Mouse (Mus musculus) embryo, embryonic 11 days (tissue): ENCODE results near the gene Arhgap32.
A peak's percentile ranks its signal among the peaks of the same experiment; 100 is the strongest.
"Not testable (repeated sequence)": the region's sequence is repeated elsewhere in the genome, so short reads cannot be mapped to it uniquely, and the experiment has no call there.

Source experiments
- DNase-seq: peaks from one replicate; pipeline ENCODE4 v3.0.0-alpha.2; 2015

Arhgap32 gene

DNA sequence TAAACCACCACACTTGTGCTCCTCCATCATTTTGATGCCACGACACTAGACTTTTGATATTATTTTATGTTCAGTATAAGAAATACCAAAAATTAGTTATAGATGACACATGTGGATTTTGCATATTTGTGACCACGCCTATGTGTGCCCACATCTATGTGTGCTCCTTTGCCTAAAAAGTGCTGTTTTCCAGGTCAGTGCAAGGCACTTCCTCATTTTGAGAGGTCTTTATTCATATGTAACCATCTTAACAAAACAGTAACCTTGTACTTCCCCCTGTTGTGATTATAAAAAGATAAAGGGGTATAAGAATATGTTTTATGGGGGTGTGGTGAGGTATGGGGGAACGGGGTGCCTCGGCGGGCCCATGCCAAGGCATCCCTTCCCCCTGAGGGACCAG lies 22.7 kb downstream of the Arhgap32 start:
- DNase-seq, result no peak

DNA sequence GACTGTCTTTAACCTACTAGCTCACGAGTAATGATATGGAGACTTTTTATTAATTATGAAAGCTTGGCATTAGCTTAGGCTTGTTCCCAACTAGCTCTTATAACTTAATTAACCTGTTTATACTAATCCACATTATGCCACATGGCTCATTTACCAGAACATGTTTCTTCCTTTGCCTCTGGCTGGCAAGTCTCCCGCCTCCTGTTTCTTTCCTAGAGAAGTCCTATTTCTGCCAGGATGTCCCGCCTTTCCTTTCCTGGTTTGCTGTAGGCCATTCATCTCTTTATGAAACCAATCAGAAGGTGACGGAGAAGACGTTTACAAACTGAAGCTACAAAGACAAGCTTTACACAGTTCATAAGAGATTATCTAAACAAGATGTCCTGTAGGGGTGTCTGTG lies 23.7 kb downstream of the Arhgap32 start:
- no peak for DNase-seq

DNA sequence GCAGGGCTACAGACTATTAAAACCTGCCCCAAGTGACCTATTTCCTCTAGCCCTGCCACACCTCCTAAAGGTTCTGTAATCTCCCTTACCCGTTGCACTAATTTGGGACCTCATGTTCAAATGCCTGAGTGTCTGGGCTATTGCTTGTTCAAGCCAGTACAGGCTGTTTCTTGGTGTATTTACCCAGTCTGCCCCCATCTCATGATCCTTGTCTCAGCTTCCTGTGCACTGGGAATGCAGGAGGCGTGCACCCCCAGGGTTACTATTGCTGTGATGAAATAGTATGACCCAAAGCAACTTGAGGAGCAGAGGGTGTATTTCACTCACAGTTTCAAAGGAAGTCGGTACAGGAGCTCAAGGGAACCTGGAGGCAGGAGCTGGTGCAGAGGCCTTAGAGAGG lies 26.9 kb downstream of the Arhgap32 start:
- no peak for DNase-seq

DNA sequence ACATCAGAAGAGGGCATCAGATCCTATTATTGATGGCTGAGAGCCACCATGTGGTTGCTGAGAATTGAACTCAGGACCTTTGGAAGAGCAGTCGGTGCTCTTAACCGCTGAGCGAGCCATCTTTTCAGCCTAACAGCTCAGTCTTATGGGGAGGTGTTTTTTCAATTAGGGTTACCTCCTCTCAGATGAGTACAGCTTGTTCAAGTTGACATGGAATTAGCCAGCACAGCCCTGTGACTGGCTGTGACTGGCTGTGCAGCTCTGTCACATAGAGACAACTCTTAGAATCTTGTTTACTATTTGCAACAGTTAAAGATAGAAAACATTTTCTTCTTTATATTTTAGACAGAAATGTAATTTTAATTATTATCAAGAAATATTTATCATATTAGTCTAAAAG lies 27.5 kb downstream of the Arhgap32 start:
- no peak for DNase-seq

DNA sequence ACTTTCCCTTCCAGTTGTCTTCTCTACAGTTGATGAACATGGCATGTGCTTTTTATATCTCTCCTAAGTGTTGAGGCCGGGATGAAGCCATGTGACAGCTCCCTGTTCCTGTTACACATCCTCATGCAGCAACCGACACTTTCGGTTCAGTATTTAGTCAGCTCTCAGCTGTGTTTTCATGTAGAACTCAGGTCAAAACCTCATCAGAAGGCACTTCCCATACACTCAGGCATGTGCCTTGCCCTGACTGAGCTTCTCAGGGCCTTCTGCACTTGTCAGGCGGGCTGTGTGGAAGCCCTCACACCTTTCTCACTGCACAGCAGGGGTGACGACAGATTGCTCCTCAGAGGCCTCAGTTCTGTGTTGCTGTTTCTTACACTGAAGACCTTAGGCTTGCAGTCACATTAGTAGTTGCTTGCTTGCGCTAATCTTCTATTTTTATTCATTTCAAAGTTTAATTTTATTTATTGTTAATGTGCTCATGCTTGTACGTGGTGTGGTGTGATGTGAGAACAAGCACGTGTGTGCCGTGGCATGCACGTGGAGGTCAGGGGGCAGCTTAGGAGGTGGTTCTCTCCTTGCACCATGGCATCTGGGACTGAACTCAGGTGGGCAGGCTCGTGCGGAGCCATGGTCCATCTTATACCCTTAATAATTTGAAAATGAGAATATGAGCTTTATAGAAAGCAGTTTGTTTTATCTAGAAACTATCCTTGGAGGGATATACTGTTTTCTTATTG lies 30.5 kb downstream of the Arhgap32 start:
- no peak for DNase-seq

DNA sequence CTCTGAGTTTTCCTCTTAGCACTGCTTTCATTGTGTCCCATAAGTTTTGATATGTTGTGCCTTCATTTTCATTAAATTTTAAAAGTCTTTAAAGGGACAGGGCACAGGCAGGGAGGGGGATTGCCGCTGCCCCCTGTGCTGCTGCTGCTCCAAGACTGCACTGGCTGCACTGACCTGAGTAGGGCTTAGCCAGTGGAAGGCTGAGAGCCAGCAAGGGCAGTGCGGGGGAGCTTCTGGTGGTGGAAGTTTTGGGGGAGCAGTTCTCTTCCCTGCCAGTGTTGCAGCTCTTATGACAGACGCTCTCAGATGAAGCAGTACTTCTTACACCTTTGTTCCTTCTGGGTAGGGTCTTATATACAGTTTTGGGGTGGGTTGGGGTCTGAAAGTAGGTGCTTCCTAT lies 33.3 kb downstream of the Arhgap32 start:
- no peak for DNase-seq

DNA sequence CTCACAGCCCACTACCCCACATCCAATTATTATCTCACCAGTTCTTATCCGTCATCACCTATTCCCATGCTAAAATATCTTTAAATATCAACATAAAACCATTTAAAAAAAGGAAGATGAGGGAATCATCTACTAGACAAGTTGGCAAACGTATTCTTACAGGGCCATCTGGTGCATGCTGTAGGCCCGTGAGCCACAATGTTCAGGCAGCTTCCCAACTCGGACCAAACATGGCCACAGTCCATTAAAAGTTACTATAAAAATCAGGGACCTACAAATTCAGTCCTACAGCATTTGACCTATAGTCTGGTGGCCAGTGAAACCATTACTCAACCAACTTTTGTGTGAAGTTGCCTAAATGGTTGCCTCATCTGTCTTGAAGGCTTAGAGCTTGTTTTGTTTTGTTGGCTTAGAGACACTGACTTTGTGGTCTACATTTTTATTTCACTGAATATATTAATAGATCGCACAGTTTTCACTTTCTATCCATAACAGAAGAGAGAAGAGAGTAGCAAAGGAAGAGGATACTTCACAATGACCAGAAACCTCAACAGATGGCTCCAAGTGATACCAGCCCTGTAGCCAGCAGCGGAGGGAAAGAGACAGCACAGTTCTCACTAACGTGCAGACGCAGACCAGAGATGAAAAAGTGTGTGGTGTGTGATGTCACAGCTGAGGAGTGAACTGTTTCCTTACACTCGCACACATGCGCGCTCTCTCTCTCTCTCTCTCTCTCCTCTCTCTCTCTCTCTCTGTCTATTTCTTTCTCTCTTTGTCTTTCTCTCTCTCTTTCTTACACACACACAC lies 34.1 kb downstream of the Arhgap32 start:
- no peak for DNase-seq

DNA sequence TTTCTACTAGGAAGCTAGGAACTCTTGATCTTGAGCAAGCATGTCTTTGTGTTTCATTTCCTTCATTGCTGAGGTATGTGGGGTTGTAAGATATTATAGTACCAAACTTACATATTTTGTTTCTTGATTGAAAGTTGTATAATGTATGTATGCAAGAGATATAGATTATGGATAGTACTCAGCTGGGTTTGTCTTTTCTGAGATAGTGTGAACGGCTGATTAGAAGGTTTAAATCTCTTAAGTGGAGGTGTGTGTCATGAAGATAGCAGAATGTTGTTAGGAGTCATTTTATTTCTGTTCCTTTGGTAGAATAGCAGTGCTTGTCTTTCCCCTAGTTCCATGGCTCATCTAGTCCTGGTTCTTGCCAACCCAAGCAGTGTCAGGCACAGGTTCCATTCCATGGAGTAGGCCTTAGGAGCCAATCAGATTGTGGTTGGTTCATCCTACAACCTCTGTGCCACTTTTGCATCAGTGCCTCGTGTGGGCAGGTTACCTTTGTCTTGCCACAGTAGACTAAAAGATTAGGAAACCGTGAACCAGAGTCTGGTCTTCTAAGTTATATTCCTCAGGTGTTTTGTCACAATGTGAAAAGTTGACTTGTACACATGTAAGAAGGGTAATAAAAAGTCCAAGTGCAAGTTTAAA lies 38.9 kb downstream of the Arhgap32 start:
- no peak for DNase-seq

DNA sequence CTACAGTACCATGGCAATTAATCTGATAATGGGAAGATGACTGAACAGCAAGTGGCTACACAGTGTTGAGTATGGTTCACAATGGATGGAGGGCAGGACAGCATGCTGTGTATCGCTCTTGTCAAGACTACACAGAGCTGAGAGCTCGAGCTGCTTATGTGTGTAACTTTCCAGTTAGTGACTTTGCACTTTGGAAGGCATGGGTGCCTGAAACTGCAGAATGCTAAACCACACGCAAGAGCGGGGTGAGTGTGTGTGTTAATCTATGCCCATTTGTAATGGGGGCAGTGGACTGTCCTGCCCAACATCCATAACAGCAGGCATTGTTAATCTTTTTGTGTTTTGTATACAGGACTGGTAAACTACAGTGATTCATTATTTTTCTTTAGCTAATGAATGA lies 40.8 kb downstream of the Arhgap32 start:
- no peak for DNase-seq

DNA sequence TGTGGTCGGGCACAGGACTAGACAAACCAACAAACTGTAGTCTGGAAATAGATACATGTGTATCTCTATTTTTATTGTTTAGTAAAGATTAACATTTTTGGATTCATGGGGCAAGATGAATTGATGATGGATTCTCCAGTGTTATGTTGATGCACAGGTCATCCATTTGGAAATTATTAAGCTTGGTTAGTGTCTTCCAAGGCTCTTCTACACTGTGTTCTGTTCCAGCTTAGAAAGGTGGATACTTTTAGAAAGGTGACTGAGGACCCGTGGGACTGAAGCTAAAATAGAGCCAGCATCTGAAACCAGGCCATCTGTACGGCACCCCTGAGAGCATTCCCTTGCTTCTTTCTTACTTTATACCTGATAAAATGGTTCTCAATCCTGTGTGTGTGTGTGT lies 41.3 kb downstream of the Arhgap32 start:
- no peak for DNase-seq

DNA sequence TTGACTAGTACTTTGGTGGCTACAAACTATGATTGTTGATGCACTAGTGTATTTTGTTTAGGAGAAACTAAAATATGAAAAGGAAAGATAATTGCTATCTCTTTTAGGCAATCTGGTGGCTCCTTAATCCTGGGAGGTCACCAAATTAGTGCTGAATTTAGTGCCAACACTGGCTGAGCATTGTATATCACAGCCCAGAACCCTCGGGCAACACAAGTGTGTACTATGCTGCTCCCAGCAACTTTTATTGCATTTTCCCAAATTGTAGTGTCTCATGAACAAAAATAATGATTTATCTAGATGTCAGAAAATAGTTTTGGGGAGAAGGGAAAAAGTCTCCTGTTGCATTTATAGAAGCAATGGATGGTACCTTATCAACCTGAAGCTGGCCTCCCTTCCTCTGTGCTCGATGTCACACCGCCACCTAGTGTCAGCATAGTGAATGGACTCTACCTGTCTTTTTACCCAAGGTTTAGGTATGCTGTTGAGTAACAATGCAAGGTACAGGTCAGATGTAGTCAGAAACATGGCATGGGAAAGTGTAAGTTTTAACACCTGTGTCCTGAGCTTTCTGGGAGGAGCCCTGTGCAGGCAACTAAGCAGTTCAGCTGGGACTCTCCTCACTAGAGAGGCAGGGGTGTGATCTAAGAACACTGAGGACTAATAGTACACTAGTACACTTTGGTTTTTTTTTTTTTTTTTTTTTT lies 43.1 kb downstream of the Arhgap32 start:
- DNase-seq, result peak; percentile 74

DNA sequence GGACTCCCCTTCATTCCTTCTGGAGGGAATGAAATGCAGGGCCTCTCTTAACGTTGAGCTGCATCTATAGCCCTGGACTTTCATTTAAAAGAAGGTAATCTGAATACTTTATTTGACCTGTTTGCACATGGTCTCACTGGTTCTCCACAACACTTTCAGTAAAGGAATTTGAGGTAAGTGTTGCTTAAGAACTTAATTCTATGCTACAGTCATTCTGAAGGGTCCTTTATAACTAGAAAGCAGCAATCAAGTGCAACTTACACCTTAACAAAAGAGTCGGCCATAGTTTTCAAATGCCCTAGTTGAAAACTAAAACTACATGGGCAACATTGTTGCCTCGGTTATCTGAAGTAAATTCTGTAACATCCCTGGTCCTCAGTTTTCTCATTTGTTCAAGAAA lies 43.8 kb downstream of the Arhgap32 start:
- no peak for DNase-seq

DNA sequence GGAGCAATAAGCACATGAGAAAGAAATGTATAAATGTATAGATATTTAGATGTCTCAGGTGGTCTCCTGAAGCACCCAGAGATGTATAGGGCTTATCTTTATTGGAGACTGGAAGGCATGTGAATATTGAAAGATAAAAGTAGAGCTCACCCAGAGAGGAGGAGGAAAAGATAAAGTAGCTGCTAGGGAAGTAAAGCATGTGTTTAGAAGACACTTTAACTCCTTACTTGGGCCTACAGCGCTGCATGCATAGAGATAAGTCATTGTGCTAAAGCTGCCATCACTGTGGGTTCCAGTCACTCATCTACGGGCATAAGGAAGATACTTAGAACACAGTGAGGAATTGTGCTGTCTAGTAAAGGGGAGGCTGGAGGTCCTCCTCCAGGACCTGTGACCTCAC lies 46.9 kb downstream of the Arhgap32 start:
- no peak for DNase-seq

DNA sequence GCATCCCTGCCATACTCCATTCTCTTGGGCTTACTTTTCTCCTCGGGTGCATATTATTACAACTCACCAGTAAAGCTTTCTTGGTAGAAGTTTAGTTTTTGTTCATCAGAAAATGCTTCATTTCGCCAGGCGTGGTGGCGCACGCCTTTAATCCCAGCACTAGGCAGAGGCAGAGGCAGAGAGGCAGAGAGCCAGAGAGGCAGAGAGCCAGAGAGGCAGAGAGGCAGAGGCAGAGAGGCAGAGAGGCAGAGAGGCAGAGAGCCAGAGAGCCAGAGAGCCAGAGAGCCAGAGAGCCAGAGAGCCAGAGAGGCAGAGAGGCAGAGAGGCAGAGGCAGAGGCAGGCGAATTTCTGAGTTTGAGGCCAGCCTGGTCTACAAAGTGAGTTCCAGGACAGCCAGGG lies 47.9 kb downstream of the Arhgap32 start:
- DNase-seq, result not testable (repeated sequence)

DNA sequence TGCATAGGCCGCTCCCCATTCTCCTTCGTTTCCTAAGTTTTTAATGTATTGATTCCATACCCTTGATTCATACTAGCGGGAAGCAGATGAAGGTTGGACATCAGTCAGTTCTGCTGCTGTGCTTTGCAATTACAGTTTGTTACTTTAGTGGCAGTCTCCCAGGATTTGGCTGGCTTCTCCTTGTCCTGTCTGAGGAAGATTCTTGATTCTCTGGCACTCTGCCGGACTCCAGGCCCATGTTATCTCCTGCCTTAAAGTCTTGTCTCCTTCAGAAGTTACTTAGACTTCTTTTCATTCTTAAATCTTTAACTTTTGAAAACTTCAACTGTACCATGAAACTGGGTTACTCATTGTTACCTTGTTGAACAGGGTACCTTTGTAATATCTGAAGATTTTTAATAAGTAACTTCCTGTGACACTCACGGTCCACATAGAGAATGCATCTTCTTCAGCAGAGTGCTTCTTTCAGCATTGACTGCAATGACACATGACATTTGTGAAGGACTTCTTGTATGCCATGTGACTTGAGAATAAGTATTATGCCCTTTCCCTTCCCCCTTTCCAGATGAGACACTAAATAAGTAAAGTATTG lies 52.7 kb downstream of the Arhgap32 start:
- DNase-seq, result no peak

DNA sequence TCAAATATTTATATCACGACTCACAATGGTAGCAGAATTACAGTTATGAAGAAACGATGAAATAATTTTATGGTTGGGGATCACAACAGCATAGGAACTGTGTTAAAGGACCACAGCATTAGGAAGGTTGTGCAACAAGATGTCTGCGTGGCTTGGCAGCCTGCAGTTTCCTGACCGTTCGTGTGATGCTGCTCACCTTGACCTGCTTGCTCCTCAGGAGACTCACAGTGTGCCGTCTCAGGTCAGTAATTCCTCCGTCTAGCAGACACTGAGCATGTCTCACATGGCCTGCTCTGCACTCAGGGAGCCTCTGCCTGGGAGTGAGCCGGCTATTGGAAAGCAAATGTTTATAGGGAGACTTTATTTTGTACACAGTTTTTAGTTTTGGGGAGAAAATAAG lies 54.8 kb downstream of the Arhgap32 start:
- no peak for DNase-seq

DNA sequence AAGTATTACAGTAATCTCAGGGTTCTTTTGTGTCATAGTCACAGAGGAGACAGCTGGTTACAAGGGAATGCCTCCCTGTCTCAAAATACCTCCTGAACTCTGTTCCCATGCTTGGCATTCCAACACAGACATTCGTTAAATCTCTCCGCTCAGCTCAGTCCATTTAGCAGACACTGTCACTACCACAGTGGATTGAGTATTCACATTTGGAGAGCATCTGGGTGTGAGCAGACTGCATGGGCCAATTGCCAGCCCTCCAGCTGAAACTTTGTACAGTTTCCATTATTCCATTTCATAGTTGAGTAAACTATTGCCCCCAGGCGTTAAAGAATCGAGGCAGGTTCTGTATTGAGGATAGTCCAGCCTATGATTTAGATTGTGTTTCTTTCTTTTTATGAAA lies 60.7 kb downstream of the Arhgap32 start:
- no peak for DNase-seq

DNA sequence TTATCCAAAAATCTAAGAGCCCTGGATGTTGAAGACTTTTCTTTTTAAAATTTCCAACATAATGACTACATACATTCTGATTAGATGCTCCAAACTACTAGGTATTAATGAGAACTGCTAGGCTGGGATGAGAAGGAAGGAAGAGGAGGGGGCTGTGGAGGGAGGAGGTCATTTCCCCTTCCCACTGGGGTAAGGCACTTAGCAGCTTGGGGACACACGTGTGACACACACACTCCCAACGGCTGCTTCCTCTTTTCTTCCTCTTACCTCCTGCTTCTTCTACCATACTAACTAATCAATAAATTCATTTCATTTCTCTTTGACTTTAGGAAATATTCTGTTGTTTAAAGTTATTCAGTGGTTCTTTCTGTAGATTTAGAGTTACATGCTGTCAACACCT lies 65.2 kb downstream of the Arhgap32 start:
- DNase-seq, result no peak

DNA sequence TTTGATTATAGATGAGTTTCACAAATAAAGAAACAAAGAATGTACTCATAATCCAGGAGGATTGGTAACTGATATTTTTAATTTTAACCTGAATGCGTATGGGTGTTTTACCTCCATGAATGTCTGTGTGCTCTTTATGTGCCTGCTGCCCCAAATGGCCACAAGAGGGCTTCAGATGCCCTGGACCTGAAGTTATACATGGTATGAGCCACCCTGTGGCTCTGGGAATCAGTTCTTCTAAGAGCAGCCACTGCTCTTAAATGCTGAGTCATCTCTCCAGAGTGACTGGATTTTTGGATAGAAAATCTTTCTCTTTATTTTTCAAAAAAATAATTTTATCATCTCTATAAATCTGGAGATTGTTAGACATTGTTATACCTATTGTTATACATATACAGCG lies 70.6 kb downstream of the Arhgap32 start:
- DNase-seq, result peak; percentile 54

DNA sequence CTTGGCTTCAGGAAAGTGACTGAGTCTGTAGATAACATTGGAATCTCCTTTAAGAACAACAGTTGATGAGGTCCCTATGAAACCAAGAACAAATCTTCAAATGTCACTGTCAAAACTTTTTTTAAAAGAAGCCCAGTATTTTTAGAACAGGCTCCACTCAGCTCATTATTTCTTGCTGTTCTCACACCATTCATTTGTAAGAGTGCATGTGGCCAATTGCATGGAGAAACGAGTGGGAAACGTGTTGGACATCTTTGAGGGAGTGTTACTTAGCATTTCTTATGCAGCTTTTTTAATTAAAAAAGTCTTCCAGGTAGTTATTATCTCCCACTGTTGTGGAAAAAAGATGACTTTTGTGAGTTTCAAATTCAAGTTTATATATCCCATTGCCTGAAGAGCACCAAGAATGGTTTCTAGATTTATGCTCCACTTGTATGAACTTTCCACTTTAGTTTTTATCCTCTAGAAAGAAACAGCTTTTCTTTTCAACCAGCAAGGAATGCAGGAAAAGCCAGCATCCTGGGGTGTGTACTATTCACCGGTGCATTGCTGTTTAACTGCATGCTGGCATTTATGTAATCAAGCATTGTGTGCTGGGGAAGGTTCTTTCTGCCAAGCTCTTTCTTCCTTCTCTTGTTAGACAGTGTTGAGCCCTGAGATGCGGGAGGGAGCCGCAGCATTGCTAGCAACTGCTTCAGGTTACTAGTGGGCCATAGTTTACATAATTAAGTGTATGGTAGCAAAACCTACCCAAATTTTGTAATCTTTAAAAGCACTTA lies 76.5 kb downstream of the Arhgap32 start:
- no peak for DNase-seq

DNA sequence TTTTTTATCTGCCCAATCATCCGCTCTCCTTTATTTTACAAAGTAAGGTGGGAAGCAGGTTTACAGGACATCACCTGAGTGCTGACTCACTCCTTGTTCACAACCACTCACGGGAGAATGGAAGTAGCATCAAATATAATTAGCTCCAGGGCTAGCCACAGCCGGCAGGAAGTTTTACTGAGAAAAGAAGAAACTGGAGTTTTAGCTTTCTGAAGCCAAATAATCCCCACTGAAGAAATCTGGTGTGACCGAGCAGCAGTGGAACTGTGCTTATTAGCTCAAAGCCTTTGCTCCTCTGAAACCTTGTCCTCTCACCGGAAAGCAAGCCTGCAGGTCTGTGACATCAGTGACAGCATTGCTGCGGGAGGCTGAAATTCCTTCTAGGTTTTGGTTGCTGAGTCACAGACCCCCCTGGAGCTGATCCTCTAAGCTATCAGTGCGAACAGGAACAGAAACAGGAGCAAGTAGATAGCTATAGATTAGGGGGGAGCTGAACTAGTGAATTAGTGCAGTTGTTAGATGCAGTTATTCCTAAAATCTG lies 88.6 kb downstream of the Arhgap32 start:
- DNase-seq, result no peak

DNA sequence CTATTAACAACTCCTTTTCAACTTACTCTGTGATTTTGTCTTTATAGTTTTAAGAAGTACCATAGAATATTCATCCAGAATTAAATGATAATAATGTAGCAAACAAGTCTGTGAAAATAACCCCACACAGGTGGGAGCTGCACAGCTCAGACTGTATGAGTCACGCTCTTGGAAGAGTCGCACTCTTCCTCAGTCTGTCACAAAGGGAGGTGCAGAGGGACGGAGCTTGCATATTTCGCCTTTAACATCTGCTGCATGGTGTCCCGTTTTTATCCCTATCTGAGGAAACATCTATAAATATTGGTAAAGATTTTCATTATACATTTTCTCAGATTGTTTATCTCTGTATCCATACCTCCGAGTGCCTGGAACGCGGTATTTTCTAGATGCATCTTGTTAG lies 91.2 kb downstream of the Arhgap32 start:
- DNase-seq, result no peak
